Mouse (Mus musculus): ENCODE measurements around the gene Tmem161a. TPM values are rescaled to one million over a fixed set of nuclear protein-coding genes. Genes with fewer than 3 reads are reported as not detected.

Tmem161a gene
- total RNA-seq, 2 experiments from 2014 or later = 81.1 to 86.2 TPM

GRCm38 (mm10) chr8:70166504-70167110 is 5.5 kb upstream of the Tmem161a start:
- Histone ChIP-seq H3K27ac (no peak overlapping the region), H3K4me3 (peak overlapping the region; percentile 41)
- peak; percentile 93 for TF ChIP-seq CTCF (IDR thresholded peaks at IDR 0.05)
- peak; percentile 78 for DNase-seq
- intact Hi-C loops (cut with DNase I) = loop anchor here (1.0 to 5.0 kb wide), 2 partner anchors 62 to 79 kb away; no protein-coding TSS in a partner anchor

GRCm38 (mm10) chr8:70170116-70170515 is 2.0 kb upstream of the Tmem161a start:
- Histone ChIP-seq H3K27ac (no peak overlapping the region), H3K4me3 (no peak overlapping the region)
- DNase-seq = no peak
- intact Hi-C loops (cut with DNase I) = loop anchor here (5.0 kb wide), 1 partner anchor 248 kb away; no protein-coding TSS in a partner anchor
- TF ChIP-seq CTCF (IDR thresholded peaks at IDR 0.05) = no peak

- intact Hi-C loops (cut with DNase I) = loop anchor here (5.0 kb wide), 1 partner anchor 248 kb away; no protein-coding TSS in a partner anchor
- H3K27ac ChIP-seq = no peak overlapping the region
- no peak for TF ChIP-seq CTCF (IDR thresholded peaks at IDR 0.05)
- no peak for DNase-seq
- H3K4me3 ChIP-seq = no peak overlapping the region
These were observed 1.4 kb upstream of the Tmem161a start for GRCm38 (mm10) chr8:70170748-70171147.

GRCm38 (mm10) chr8:70171240-70171639 is 916 bp upstream of the Tmem161a start:
- DNase-seq = no peak
- no peak for TF ChIP-seq CTCF (IDR thresholded peaks at IDR 0.05)
- H3K4me3 ChIP-seq = no peak overlapping the region
- intact Hi-C loops (cut with DNase I) = loop anchor here (5.0 kb wide), 1 partner anchor 249 kb away; no protein-coding TSS in a partner anchor
- no peak overlapping the region for H3K27ac ChIP-seq

- no peak overlapping the region for H3K27ac ChIP-seq
- peak overlapping the region; percentile 19; the same call in 1 of the 2 replicates for H3K4me3 ChIP-seq
- intact Hi-C loops (cut with DNase I) = loop anchor here (2.0 to 5.0 kb wide), 2 partner anchors 35 to 251 kb away; partner anchors contain the start of genes Borcs8, Mef2b and Rfxank
- DNase-seq = no peak
- no peak for TF ChIP-seq CTCF (IDR thresholded peaks at IDR 0.05)
These were observed 1.2 kb downstream of the Tmem161a start for GRCm38 (mm10) chr8:70173320-70173719.

GRCm38 (mm10) chr8:70174079-70174478 is 1.9 kb downstream of the Tmem161a start:
- DNase-seq = no peak
- Histone ChIP-seq H3K27ac (no peak overlapping the region), H3K4me3 (no peak overlapping the region)
- intact Hi-C loops (cut with DNase I) = loop anchor here (5.0 kb wide), 1 partner anchor 252 kb away; no protein-coding TSS in a partner anchor
- no peak for TF ChIP-seq CTCF (IDR thresholded peaks at IDR 0.05)

GRCm38 (mm10) chr8:70178231-70178630 is 6.1 kb downstream of the Tmem161a start:
- intact Hi-C loops (cut with DNase I) = loop anchor here (1.0 kb wide), 1 partner anchor 45 kb away; no protein-coding TSS in a partner anchor
- TF ChIP-seq CTCF (IDR thresholded peaks at IDR 0.05) = no peak
- no peak for DNase-seq
- Histone ChIP-seq H3K27ac (no peak overlapping the region), H3K4me3 (no peak overlapping the region)

- intact Hi-C loops (cut with DNase I) = no loop called here
- no peak for DNase-seq
- Histone ChIP-seq H3K27ac (no peak overlapping the region), H3K4me3 (no peak overlapping the region)
- TF ChIP-seq CTCF (IDR thresholded peaks at IDR 0.05) = peak; percentile 65
These were observed 6.9 kb downstream of the Tmem161a start for GRCm38 (mm10) chr8:70179082-70179481.

GRCm38 (mm10) chr8:70181212-70181902 is 9.2 kb downstream of the Tmem161a start:
- Histone ChIP-seq H3K27ac (no peak overlapping the region), H3K4me3 (no peak overlapping the region)
- no peak for DNase-seq
- TF ChIP-seq CTCF (IDR thresholded peaks at IDR 0.05) = no peak
- intact Hi-C loops (cut with DNase I) = no loop called here

- H3K4me3 ChIP-seq = no peak overlapping the region
- DNase-seq = no peak
- peak overlapping the region; percentile 8; the same call in 1 of the 2 replicates for H3K27ac ChIP-seq
- intact Hi-C loops (cut with DNase I) = no loop called here
- no peak for TF ChIP-seq CTCF (IDR thresholded peaks at IDR 0.05)
These were observed 9.7 kb downstream of the Tmem161a start for GRCm38 (mm10) chr8:70181903-70182252.

GRCm38 (mm10) chr8:70183194-70183593 is 11.0 kb downstream of the Tmem161a start:
- peak; percentile 48 for DNase-seq
- peak overlapping the region; percentile 50 for H3K27ac ChIP-seq
- intact Hi-C loops (cut with DNase I) = no loop called here
- TF ChIP-seq CTCF (IDR thresholded peaks at IDR 0.05) = no peak
- H3K4me3 ChIP-seq = no peak overlapping the region

GRCm38 (mm10) chr8:70188707-70189106 is 16.6 kb downstream of the Tmem161a start:
- intact Hi-C loops (cut with DNase I) = no loop called here
- Histone ChIP-seq H3K4me3 (no peak overlapping the region), H3K27ac (no peak overlapping the region)
- no peak for TF ChIP-seq CTCF (IDR thresholded peaks at IDR 0.05)
- peak; percentile 54 for DNase-seq

- Histone ChIP-seq H3K4me3 (no peak overlapping the region), H3K27ac (peak overlapping the region; percentile 55)
- no peak for TF ChIP-seq CTCF (IDR thresholded peaks at IDR 0.05)
- intact Hi-C loops (cut with DNase I) = no loop called here
- DNase-seq = no peak
These were observed 21.1 kb downstream of the Tmem161a start for GRCm38 (mm10) chr8:70193238-70193637.
